Mouse (Mus musculus) myocyte (in vitro differentiated cells): ENCODE data around the gene Gpr157.
"Not testable (repeated sequence)": the region's sequence is repeated elsewhere in the genome, so short reads cannot be mapped to it uniquely, and the experiment has no call there.

Experiments used
- CEBPB ChIP-seq: IDR thresholded peaks from 2 replicates; pipeline ENCODE4 v1.6.1; 2011; ENCODE audit warnings: mild to moderate bottlenecking, moderate library complexity; ENCODE audit not compliant: poor library complexity, insufficient read depth, severe bottlenecking
- E2F4 ChIP-seq: IDR thresholded peaks from one replicate; pipeline ENCODE4 v1.6.1; 2011; ENCODE audit warnings: mild to moderate bottlenecking, control low read depth, moderate library complexity; ENCODE audit not compliant: insufficient read depth
- MAX ChIP-seq: IDR thresholded peaks from one replicate; pipeline ENCODE4 v1.6.1; 2011; ENCODE audit warnings: low read depth, mild to moderate bottlenecking, control low read depth
- MYOD1 ChIP-seq, 3 experiments: IDR thresholded peaks; one replicate each; pipeline ENCODE4 v1.6.1; 2011; ENCODE audit warnings: control low read depth in 2 of 3, low read depth in 2 of 3, mild to moderate bottlenecking in 2 of 3, moderate library complexity in 1 of 3; ENCODE audit not compliant: insufficient read length in 2 of 3, control insufficient read depth in 1 of 3
- MYOG ChIP-seq, 3 experiments: IDR thresholded peaks; one replicate each; pipeline ENCODE4 v1.6.1; 2011; ENCODE audit warnings: control low read depth in 2 of 3, low read depth in 2 of 3, mild to moderate bottlenecking in 2 of 3; ENCODE audit not compliant: insufficient read length in 2 of 3, control insufficient read depth in 1 of 3, insufficient read depth in 1 of 3
- POLR2A ChIP-seq: IDR thresholded peaks from one replicate; pipeline ENCODE4 v1.6.1; 2011; ENCODE audit warnings: low read depth, mild to moderate bottlenecking, control low read depth, moderate library complexity; ENCODE audit not compliant: insufficient read length
- POLR2AphosphoS2 ChIP-seq: IDR thresholded peaks from one replicate; pipeline ENCODE4 v1.6.1; 2011; ENCODE audit warnings: low read depth, control low read depth; ENCODE audit not compliant: insufficient read length
- REST ChIP-seq: IDR thresholded peaks from one replicate; pipeline ENCODE4 v1.6.1; 2011; ENCODE audit warnings: mild to moderate bottlenecking, control low read depth, moderate library complexity; ENCODE audit not compliant: insufficient read depth, insufficient read length
- TCF12 ChIP-seq: IDR thresholded peaks from one replicate; pipeline ENCODE4 v1.6.1; 2011; ENCODE audit warnings: mild to moderate bottlenecking, control low read depth; ENCODE audit not compliant: poor library complexity, insufficient read depth, severe bottlenecking
- TCF3 ChIP-seq: IDR thresholded peaks from one replicate; pipeline ENCODE4 v1.6.1; 2011; ENCODE audit warnings: low read depth, control low read depth; ENCODE audit not compliant: insufficient read length
- USF1 ChIP-seq: IDR thresholded peaks from one replicate; pipeline ENCODE4 v1.6.1; 2011; ENCODE audit warnings: low read depth, mild to moderate bottlenecking, control low read depth, moderate library complexity

DNA sequence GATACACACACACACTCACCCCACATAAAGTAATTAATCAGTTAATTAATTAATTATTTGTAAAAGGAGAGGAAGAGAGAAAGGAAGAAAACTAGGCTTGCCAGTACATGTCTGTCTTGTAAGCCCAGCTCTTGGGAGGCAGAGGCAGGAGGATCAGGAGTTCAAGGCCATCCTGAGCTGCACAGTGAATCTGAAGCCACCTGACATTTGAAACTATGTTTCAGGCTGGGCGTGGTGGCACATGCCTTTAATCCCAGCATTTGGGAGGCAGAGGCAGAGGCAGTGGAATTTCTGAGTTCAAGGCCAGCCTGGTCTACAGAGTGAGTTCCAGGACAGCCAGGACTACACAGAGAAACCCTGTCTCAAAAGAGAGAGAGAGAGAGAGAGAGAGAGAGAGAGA is 46.3 kb upstream of the Gpr157 start:
- TF ChIP-seq POLR2AphosphoS2; POLR2A; MAX; USF1; MYOG (IDR thresholded peaks at IDR 0.05; ENCODE audit: control insufficient read depth in 1 of 3, insufficient read depth in 1 of 3, insufficient read length in 2 of 3, low read depth in 2 of 3); TCF12; E2F4; TCF3; REST; CEBPB; MYOD1 (IDR thresholded peaks at IDR 0.05; ENCODE audit: control insufficient read depth in 1 of 3, insufficient read length in 2 of 3, low read depth in 2 of 3): not testable (repeated sequence)
